Mouse (Mus musculus): ENCODE measurements around the gene Eml4.

- TF ChIP-seq CTCF (IDR thresholded peaks at IDR 0.05; ENCODE audit: low read depth) (no peak), EP300 (IDR thresholded peaks at IDR 0.05; ENCODE audit: low read depth) (no peak)
Measured at GRCm38 (mm10) chr17:83457271-83457670, 106.5 kb downstream of the Eml4 start.
